Mouse (Mus musculus) MEL (cell line): ENCODE data around the gene Pigb.

ENCODE experiments used
- BHLHE40 ChIP-seq: IDR thresholded peaks from 2 replicates; pipeline ENCODE4 v1.6.1; 2012; ENCODE audit warnings: low read depth, mild to moderate bottlenecking, inconsistent platforms, low read length, improper control_type of control experiment, borderline replicate concordance
- CTCF ChIP-seq, 3 experiments: IDR thresholded peaks in 2 of 3; conservative IDR thresholded peaks in 1 of 3; 2 replicates each; pipeline ENCODE4 v1.5.1; 2011 to 2012; ENCODE audit warnings: low read length in 3 of 3, low read depth in 2 of 3, mild to moderate bottlenecking in 2 of 3, improper control_type of control experiment in 1 of 3, inconsistent platforms in 1 of 3, mixed read lengths in 1 of 3, moderate library complexity in 1 of 3; ENCODE audit not compliant: control insufficient read depth in 1 of 3, insufficient read depth in 1 of 3, poor library complexity in 1 of 3, severe bottlenecking in 1 of 3
- ELF1 ChIP-seq: IDR thresholded peaks from 2 replicates; pipeline ENCODE4 v1.6.1; 2014; ENCODE audit warnings: low read depth, mild to moderate bottlenecking, inconsistent platforms, low read length, improper control_type of control experiment, moderate library complexity
- GATA1 ChIP-seq: IDR thresholded peaks from 2 replicates; pipeline ENCODE4 v1.6.1; 2011; ENCODE audit warnings: low read depth, low read length, improper control_type of control experiment
- JUND ChIP-seq: IDR thresholded peaks from 2 replicates; pipeline ENCODE4 v1.6.1; 2011; ENCODE audit warnings: low read depth, mild to moderate bottlenecking, improper control_type of control experiment, low read length
- POLR2A ChIP-seq, 2 experiments: IDR thresholded peaks; 2 replicates each; pipeline ENCODE4 v1.6.1; 2011 to 2012; ENCODE audit warnings: low read length in 2 of 2, mild to moderate bottlenecking in 2 of 2, control low read depth in 1 of 2, improper control_type of control experiment in 1 of 2, low read depth in 1 of 2, moderate library complexity in 1 of 2; ENCODE audit not compliant: control insufficient read depth in 1 of 2, insufficient read depth in 1 of 2, poor library complexity in 1 of 2
- RAD21 ChIP-seq: IDR thresholded peaks from 2 replicates; pipeline ENCODE4 v1.6.1; 2011; ENCODE audit warnings: mild to moderate bottlenecking, low read depth, low read length, improper control_type of control experiment

DNA sequence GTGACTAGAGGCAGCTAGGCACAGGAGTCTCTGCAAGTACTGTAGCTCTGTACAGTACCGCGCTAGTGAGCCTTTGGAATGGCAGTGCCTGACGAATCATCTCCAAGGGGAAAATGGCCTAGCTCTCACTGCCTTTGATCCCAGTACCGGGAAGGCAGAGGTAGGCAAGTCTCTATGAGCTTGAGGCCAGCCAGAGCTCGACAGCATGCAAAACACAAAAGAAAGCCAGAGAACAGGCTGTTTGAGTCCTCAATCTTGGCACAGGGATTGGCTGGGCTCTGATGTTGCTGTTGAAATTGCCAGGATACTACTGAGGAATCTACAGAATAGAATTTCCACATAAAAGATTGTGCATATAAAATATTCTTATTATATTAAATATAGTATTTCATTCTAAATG, 67.7 kb downstream of the Pigb start:
- TF ChIP-seq GATA1 = no peak
- no peak for TF ChIP-seq POLR2A (IDR thresholded peaks at IDR 0.05; ENCODE audit: control insufficient read depth in 1 of 2, insufficient read depth in 1 of 2, low read depth in 1 of 2, low read length in 2 of 2, poor library complexity in 1 of 2)
- TF ChIP-seq BHLHE40 = no peak
- TF ChIP-seq RAD21 = no peak
- TF ChIP-seq ELF1 = no peak
- TF ChIP-seq JUND = no peak
- TF ChIP-seq CTCF (IDR thresholded peaks at IDR 0.05 in 2 of 3, conservative IDR thresholded peaks at IDR 0.05 in 1 of 3; ENCODE audit: control insufficient read depth in 1 of 3, insufficient read depth in 1 of 3, low read depth in 2 of 3, low read length in 3 of 3, poor library complexity in 1 of 3, severe bottlenecking in 1 of 3) = no peak
